ENCODE assay signal across 18 mouse cellular contexts in the genomic region with DNA sequence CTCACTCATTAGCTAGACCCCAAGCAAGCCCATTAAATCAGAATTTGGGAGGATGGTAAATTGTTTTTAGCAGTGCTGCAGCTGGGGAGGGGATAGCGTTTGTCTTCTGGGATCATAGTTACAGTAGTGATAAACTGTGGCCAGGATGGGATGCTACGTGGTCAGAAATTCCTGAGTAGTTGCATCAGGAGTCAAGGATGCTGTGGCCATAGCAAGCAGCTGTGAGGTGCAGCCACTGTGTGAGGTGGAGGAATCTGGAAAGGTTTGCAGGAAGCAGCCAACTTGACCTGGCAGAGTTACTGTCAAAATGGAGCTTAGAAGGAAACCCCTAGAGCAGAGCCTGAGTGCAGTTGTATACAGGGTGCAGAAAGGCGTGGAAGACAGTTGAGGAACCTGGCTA.
"Had no signal": no experiment of that assay in that cellular context is flagged by ENCODE, and none has a peak within 500 bp of the region (broad histone marks: within the 10 kb centered on the region; RNA-seq: fewer than 3 reads in every experiment).

No protein-coding gene starts in this region.

- H3K4me2 ChIP-seq: heart, embryonic 12.5 days; hindbrain, embryonic 13.5 days; hindbrain, embryonic 15.5 days; kidney, embryonic 15.5 days; limb, embryonic 13.5 days; limb, embryonic 15.5 days; liver, embryonic 13.5 days had no signal

- DNase-seq: gastrocnemius, postnatal 14 days; gastrocnemius, postnatal 36 days; heart, adult 18-20 months; heart, postnatal 10 days; kidney, adult 11 months; kidney, adult 2 months; kidney, adult 9 months; kidney, postnatal 14 days; layer of hippocampus, adult 9-11 months; layer of hippocampus, postnatal 36 days; liver, embryonic 13.5 days had no signal

- H3K4me3 ChIP-seq: heart, embryonic 10.5 days; heart, embryonic 12.5 days; hindbrain, embryonic 13.5 days; hindbrain, embryonic 15.5 days; kidney, embryonic 15.5 days; limb, embryonic 13.5 days; limb, embryonic 15.5 days; liver, embryonic 13.5 days had no signal

- H3K27me3 ChIP-seq: heart, embryonic 12.5 days; hindbrain, embryonic 13.5 days; hindbrain, embryonic 15.5 days; kidney, embryonic 15.5 days; limb, embryonic 13.5 days; limb, embryonic 15.5 days; liver, embryonic 13.5 days had no signal
